Mouse (Mus musculus) olfactory bulb, adult 2 months (tissue): ENCODE results near the gene Rora. TPM values are rescaled to one million over a fixed set of nuclear protein-coding genes. Genes with fewer than 3 reads are reported as not detected.

Experiments
- H3K27ac ChIP-seq: fragments of 200-500 bp; 2 replicates; pipeline ENCODE4 v1.5.1; 2012; ENCODE audit warnings: low read depth, low read length; ENCODE audit not compliant: insufficient read depth
- H3K4me1 ChIP-seq: fragments of 200-500 bp; 2 replicates; pipeline ENCODE4 v1.6.1; 2012; ENCODE audit warnings: low read length; ENCODE audit not compliant: control insufficient read depth, insufficient read depth
- H3K4me3 ChIP-seq: fragments of 200-500 bp; 2 replicates; pipeline ENCODE4 v1.5.1; 2012; ENCODE audit warnings: mild to moderate bottlenecking, low read depth, low read length, moderate library complexity; ENCODE audit not compliant: insufficient read depth
- CTCF ChIP-seq: fragments of 200-500 bp; IDR thresholded peaks from 2 replicates; pipeline ENCODE4 v1.5.1; 2012; ENCODE audit warnings: low read depth, mild to moderate bottlenecking, low read length, moderate library complexity; ENCODE audit not compliant: insufficient read depth
- POLR2A ChIP-seq: fragments of 200-500 bp; IDR thresholded peaks from 2 replicates; pipeline ENCODE4 v1.6.1; 2012; ENCODE audit warnings: mild to moderate bottlenecking, low read depth, low read length, moderate library complexity; ENCODE audit not compliant: insufficient read depth
- WGBS: fragments of 180-500 bp; shearing (Covaris S2); methylation state at CpG from one replicate; pipeline ENCODE4 v1.1.7; 2018; 5-methylcytosine and 5-hydroxymethylcytosine counted together
- polyA plus RNA-seq: library from polyadenylated mRNA; stranded (reverse); fragments of >200 nt; gene quantifications from 2 replicates; pipeline ENCODE4 v1.2.4, GENCODE M21; 2012; ENCODE audit warnings: low replicate concordance; ENCODE audit not compliant: missing spikeins, insufficient read depth, insufficient read length

The Rora gene
- polyA plus RNA-seq, 1 experiment, result not detected

GRCm38 (mm10) chr9:69290881-69291450, 637.4 kb downstream of the Rora start:
- peak overlapping the region; percentile 81 for H3K4me3 ChIP-seq
- peaks cover 14% of the 10 kb centered on the region for H3K4me1 ChIP-seq
- H3K27ac ChIP-seq, result no peak overlapping the region
- WGBS, result 12% methylated on average over 29 of the region's 29 CpGs
- TF ChIP-seq POLR2A (peak; percentile 15; the same call in 1 of the 2 replicates), CTCF (no peak)

GRCm38 (mm10) chr9:69291451-69291850, 637.9 kb downstream of the Rora start:
- Histone ChIP-seq H3K4me1 (peaks cover 14% of the 10 kb centered on the region), H3K4me3 (no peak overlapping the region; the same call in 1 of the 2 replicates), H3K27ac (no peak overlapping the region)
- TF ChIP-seq POLR2A, result no peak
- no peak for TF ChIP-seq CTCF
- WGBS, result 62% methylated on average over 13 of the region's 13 CpGs

GRCm38 (mm10) chr9:69292353-69292752, 638.8 kb downstream of the Rora start:
- no peak overlapping the region for H3K4me3 ChIP-seq
- 83% methylated on average over 5 of the region's 5 CpGs for WGBS
- peaks cover 14% of the 10 kb centered on the region for H3K4me1 ChIP-seq
- TF ChIP-seq CTCF, result no peak
- TF ChIP-seq POLR2A, result no peak
- no peak overlapping the region for H3K27ac ChIP-seq

GRCm38 (mm10) chr9:69292776-69293687, 639.4 kb downstream of the Rora start:
- TF ChIP-seq POLR2A (no peak), CTCF (no peak)
- no peak overlapping the region for H3K4me3 ChIP-seq

GRCm38 (mm10) chr9:69293688-69294074, 640.1 kb downstream of the Rora start:
- no peak overlapping the region for H3K27ac ChIP-seq
- WGBS, result 90% methylated on average over 8 of the region's 8 CpGs
- TF ChIP-seq CTCF (no peak), POLR2A (no peak)
- H3K4me1 ChIP-seq, result peaks cover 14% of the 10 kb centered on the region
- no peak overlapping the region for H3K4me3 ChIP-seq

More at GRCm38 (mm10) chr9:69292776-69293687, 639.4 kb downstream of the Rora start:
- peaks cover 14% of the 10 kb centered on the region for H3K4me1 ChIP-seq
- WGBS, result 89% methylated on average over 12 of the region's 12 CpGs
- H3K27ac ChIP-seq, result no peak overlapping the region

- WGBS, result 93% methylated on average over 5 of the region's 5 CpGs
- no peak overlapping the region for H3K4me3 ChIP-seq
- H3K27ac ChIP-seq, result no peak overlapping the region
- TF ChIP-seq CTCF (no peak), POLR2A (no peak)
- H3K4me1 ChIP-seq, result peaks cover 12% of the 10 kb centered on the region
These were observed 640.8 kb downstream of the Rora start for GRCm38 (mm10) chr9:69294426-69294825.

- TF ChIP-seq CTCF, result no peak
- TF ChIP-seq POLR2A, result no peak
- peaks cover 12% of the 10 kb centered on the region for H3K4me1 ChIP-seq
- H3K27ac ChIP-seq, result no peak overlapping the region
- WGBS, result 94% methylated on average over 14 of the region's 14 CpGs
- H3K4me3 ChIP-seq, result no peak overlapping the region
These were observed 641.3 kb downstream of the Rora start for GRCm38 (mm10) chr9:69294856-69295255.

GRCm38 (mm10) chr9:69295826-69296225, 642.2 kb downstream of the Rora start:
- WGBS, result 92% methylated on average over 3 of the region's 3 CpGs
- TF ChIP-seq CTCF, result no peak
- TF ChIP-seq POLR2A, result no peak
- Histone ChIP-seq H3K4me1 (peaks cover 6% of the 10 kb centered on the region), H3K4me3 (no peak overlapping the region), H3K27ac (no peak overlapping the region)

- WGBS, result 5% methylated on average over 2 of the region's 2 CpGs
- H3K4me1 ChIP-seq, result peaks cover 3% of the 10 kb centered on the region
- no peak overlapping the region for H3K4me3 ChIP-seq
- H3K27ac ChIP-seq, result no peak overlapping the region
- TF ChIP-seq CTCF (no peak), POLR2A (no peak)
These were observed 642.8 kb downstream of the Rora start for GRCm38 (mm10) chr9:69296418-69296817.
